Mouse (Mus musculus) frontal cortex, postnatal 25 days (tissue): Measurements from ENCODE around the gene Islr.
A peak's percentile ranks its signal among the peaks of the same experiment; 100 is the strongest.

Experiments
- DNase-seq, 2 experiments: peaks; one replicate each; pipeline ENCODE4 v3.0.0; 2022; ENCODE audit warnings: low spot score in 2 of 2

Gene Islr

GRCm38 (mm10) chr9:58150733-58151361 lies 53.3 kb downstream of the Islr start:
- DNase-seq: no peak

GRCm38 (mm10) chr9:58148806-58149205 lies 55.3 kb downstream of the Islr start:
- no peak for DNase-seq

DNA sequence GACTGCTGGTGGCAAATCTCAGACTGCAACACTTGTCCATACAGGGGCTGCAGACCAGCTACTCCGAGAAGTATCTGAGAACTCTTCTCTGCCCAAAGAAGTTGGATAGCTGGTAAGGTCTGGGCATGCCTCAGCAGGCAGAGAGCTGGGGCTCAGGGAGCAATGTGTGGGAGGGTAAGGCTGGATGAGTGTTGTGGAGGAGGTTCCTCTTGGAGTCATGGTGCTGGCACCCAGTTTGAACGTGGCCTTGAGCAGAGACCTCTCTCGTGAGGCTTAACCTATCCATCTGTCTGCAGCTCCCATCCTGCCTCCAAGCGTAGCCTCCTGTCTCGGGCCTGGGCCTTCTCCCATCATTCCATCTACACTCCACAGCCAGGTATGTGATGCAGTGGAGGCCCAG lies 58.7 kb downstream of the Islr start:
- DNase-seq: no peak

DNA sequence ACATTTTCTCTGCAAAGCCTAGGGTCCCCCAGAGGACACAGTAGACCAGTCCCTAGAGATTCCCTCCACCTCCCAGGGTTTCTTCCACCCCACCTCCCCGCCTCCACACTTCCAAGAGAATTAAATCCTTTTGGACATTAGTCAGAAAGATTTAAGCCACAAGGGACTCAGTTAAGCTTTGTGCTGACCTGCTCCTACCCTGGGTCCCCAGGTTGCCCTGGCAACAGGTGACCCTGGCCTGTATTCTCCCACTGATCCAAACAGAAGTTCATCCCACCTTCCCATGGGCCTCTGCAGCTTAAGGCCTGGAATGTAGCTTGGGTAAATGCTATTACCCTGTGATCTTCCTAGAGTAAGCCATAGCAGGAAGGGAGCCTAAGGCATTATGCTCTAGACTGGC lies 59.4 kb downstream of the Islr start:
- DNase-seq: no peak

- DNase-seq: no peak
Measured at GRCm38 (mm10) chr9:58143419-58143818, 60.7 kb downstream of the Islr start.

- peak in 1 of 2 experiments; percentile 28 for DNase-seq
Measured at GRCm38 (mm10) chr9:58139947-58140346, 64.2 kb downstream of the Islr start.

DNA sequence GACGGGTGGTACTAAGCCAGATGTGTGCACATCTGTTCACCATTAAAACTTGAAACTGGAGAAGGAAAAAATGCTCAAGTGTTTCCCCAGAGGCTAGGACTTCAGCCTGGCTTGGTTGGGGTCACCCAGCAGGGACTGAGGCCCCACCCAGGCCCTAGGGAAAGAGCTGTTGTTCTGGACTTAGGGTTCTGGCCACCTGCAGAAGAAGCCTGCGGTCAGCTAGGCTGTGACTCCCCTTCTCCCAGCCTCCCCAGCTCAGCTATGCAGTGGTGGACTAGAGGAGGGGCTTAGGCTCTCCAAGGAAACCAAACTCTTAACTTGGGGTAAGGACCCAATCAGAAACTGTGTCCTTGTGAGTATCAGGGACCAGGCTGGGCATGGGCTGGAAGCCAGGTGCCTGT lies 68.2 kb downstream of the Islr start:
- no peak for DNase-seq

DNA sequence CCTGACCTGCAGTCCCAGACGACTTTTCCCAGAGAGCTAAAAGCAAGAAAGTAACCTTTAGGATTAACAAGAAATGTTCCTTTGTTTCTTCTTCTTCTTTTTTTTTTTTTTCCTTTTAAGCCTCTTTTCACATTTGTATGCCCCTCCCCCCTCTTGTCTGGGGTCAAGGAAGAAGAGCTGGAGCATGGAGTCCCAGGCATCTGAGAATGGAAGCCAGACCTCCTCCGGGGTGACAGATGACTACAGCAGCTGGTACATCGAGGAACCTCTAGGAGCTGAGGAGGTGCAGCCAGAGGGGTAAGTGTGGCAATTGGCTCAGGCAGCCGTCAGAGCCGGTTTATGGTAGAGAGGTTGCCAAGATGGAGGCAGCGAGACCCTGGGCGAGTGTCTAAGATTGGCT lies 69.2 kb downstream of the Islr start:
- no peak for DNase-seq

GRCm38 (mm10) chr9:58133893-58134884 lies 69.9 kb downstream of the Islr start:
- no peak for DNase-seq

DNA sequence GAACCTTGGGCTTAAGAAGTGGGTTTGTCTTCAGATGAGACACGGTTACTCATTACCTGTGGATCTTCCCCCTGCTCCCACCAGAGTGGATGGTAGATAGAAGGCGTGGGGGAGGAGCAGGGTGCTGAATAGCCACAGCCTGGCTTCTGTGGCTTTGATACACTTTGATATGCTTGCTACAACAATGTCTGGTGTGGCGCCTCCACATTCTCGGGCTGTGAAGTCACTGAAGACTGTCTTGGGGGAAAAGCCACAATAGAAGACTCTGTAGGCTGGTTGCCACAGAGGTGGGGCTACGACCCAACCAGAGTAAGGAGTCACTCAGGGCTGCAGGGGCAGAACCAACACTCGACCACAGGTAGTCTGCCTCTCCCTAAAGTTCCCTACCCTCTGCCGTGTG lies 72.4 kb downstream of the Islr start:
- no peak for DNase-seq

DNA sequence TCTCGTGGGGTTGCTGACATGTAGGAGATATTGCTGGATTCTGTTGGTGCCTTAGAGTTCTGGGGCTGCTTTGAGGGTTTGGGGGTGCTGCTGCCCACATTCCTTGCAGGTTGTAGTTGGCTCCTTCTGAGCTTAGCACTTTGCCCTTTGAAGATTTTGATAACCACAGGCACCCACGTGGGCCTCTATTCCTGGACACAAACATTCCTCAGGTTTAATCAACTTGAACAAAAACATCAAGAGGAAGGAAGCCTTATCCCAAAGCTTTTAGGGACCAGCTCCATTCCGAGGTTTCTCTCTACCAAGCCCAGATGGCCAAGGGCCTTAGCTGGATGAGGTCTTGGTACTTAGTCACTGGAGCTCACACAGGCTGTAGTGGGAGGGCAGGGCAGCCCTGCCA lies 73.2 kb downstream of the Islr start:
- DNase-seq: no peak

DNA sequence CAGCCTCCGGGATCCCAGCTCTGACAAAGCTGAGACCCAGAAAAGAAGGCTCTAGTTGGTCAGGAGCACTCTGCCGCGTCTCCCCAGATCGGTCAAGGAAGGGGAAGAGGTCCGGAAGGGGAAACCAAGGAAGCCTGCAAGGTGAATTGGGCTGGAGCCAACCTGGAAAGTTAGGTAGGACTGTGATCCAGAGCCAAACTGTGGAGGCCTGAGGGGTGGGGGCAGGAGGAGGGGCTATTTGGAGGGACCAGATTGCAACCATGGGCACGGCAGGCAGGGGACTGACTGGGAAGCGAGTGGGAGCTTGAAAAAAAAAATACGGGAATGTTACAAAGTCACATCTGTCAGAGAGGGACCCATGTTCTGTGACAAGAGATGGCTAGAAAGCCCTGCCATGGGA lies 74.6 kb downstream of the Islr start:
- DNase-seq: no peak

DNA sequence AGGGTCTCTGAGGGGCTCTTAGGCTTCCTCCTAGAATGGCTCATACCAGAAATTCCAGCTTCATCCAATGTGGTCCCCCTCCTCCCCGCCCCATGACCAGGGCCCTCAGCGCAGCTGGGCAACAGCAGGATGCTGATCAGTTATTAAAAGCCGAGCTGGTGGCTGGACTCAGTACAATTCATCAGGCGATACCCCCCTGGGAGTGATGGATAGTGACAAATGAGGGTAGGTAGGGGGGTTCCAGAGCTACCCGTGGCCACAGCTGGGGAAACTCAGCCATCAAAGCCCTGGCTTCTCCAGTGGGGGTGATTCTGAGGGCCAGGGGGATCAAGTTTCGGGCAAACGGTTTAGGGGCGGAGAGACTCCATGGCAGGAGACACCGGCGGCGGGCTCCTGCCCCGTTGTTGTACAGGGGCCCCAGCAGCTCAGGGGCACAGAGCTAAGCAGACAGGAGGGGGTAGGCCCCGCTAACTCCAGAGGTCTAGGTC lies 75.1 kb downstream of the Islr start:
- DNase-seq: no peak

DNA sequence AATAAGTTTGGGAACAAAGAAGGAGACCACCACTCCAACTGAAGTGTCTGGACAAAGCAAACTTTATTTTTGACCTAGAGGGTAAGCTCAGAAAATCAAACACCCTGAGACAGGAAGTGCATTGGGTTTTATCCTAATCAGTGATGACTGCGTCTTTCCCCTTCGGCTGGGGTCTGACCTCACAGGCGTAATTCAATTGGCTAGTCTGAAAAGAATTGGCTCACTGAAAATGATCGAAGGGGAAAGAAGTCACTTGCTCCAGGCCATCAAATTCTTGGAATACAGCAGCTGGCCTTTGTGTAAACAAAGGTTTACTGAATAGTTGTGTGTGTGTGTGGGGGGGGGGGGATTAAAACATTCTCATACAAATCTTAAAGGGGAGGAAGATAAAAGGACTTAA lies 78.3 kb downstream of the Islr start:
- no peak for DNase-seq

DNA sequence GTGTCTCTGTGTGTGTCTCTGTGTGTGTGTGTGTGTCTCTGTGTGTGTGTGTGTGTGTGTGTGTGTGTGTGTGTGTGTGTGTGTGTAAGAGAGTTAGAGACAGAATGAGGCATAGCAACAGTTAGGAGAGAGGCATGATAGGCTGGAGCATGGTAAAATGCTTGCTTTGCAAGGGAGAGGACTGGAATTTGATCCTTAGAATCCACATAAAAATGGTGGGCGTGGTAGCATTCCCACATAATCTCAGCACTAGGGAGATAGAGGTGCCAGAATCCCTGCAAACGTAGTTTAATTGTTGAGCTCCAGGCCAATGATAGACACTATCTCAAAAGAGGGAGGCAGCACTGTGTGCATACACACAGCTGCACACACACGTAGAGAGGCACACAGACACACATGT lies 79.0 kb downstream of the Islr start:
- no peak for DNase-seq

DNA sequence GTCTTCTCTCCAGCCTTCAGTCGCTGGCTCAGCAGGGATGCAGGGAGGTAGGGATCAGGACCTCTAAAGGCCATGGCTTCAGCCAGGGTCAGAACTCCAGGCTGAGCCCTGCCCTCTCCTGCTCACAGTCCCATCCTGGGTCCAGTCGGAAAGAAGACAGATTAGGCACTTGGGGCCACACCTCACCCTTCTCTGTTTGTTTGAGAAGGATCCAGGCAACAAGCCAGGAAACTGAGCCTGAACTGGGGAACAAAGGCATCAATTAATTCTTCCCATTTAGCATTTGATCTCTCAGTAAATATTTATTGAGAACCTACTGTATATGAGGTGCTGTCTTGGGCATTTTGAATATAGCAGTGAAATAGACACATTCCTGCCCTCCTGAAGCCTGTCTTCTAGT lies 85.4 kb downstream of the Islr start, which contains the start of gene Ccdc33:
Gene Ccdc33 (minus strand): TSS at position 153 of the 400 bp plus-strand sequence.
- no peak for DNase-seq

GRCm38 (mm10) chr9:58116024-58116651 lies 88.0 kb downstream of the Islr start:
- no peak for DNase-seq

GRCm38 (mm10) chr9:58115297-58115925 lies 88.7 kb downstream of the Islr start:
- DNase-seq: no peak

DNA sequence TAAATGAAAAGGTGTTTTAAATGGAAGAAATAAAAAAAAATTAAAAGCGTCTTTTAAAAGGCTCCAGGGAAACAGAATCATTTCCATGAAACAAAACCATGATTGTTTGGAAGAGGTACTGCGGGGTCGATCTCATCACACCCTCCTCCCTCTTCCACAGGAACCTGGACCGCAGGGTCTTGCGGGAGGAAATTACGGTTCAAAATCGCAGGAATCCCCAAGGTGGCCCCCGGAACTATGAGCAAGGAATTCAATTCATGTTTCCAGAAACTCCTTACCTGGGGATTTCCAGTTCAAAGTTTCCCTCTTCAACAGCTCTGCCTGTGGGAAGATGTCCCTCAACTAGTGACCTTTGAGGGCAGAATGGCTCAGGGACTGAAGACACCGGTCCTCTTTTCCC lies 90.1 kb downstream of the Islr start:
- no peak for DNase-seq

- DNase-seq: no peak
Measured at GRCm38 (mm10) chr9:58113279-58113884, 90.7 kb downstream of the Islr start.

- DNase-seq: no peak
Measured at GRCm38 (mm10) chr9:58112866-58113278, 91.2 kb downstream of the Islr start.
